In the genomic region with DNA sequence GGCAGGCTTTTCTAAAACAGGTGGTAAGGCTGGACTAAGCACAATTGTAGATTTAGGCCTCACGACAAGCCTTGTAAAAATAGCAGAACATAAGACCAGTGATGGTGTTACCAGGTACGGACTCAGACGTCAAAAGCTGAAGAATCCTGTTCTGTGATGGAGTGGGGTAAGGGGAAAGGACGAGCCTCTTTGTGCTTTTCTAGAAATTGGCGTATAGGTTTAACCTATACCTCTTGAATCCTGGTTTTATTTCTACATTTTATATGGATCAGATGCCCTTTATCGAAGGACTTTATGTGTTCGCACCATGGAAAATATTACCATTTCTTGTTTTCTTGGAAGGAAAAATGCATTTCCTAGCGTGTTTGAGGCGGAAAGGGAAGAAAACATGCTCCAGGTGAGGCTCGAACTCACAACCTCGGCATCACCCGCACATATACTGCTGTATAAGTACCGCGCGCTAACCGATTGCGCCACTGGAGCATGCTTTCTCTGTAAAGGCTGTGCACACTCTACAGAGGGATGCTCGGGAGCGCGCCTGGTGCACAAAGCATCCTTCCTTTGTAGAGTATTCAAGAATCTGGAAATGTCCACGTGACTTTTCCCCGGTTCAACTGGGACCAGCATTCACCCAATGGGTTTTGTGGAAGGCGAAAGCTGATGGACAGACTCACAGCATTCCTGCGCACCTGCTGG, we compare ENCODE assay signal across 7 mouse cellular contexts. TPM values are rescaled to one million over a fixed set of nuclear protein-coding genes. Genes with fewer than 3 reads are reported as not detected.
DNase-seq lines count a peak whose midpoint lies in the region; ATAC-seq and TF ChIP-seq lines count a peak whose summit lies in the region.

No protein-coding gene starts in this region.

- DNase-seq in CH12.LX (ENCODE audit: extremely low read depth) (peak; percentile 77), NIH3T3 (ENCODE audit: low read depth) (peak; percentile 41)
- peak; percentile 86 for DNase-seq in layer of hippocampus, adult 11-12 months (ENCODE audit: low spot score)
- no peak for DNase-seq in urinary bladder, postnatal 14 days (ENCODE audit: low spot score)

- no peak overlapping the region for H3K27ac ChIP-seq in CH12.LX (ENCODE audit: insufficient read depth, low read depth)
- no peak overlapping the region for H3K27ac ChIP-seq in embryonic facial prominence, embryonic 15.5 days (replicated peaks)
- no peak overlapping the region for H3K27ac ChIP-seq in liver, embryonic 15.5 days (replicated peaks)
- no peak overlapping the region for H3K27ac ChIP-seq in small intestine, adult 2 months (ENCODE audit: insufficient read depth, low read depth, low read length)

- TF ChIP-seq EP300 in CH12.LX (IDR thresholded peaks at IDR 0.05; ENCODE audit: low read length): no peak

- peak overlapping the region in 1 of 3 experiments; percentile 18 for H3K4me3 ChIP-seq in CH12.LX (replicated peaks in 1 of 3; ENCODE audit: low read depth in 2 of 3, low read length in 2 of 3, poor library complexity in 1 of 3)
- H3K4me3 ChIP-seq in embryonic facial prominence, embryonic 15.5 days (replicated peaks): peak overlapping the region; percentile 47
- H3K4me3 ChIP-seq in liver, embryonic 15.5 days (replicated peaks): peak overlapping the region; percentile 41
- H3K4me3 ChIP-seq in small intestine, adult 2 months (ENCODE audit: low read depth, low read length): peak overlapping the region; percentile 37; the same call in 1 of the 2 replicates

- ATAC-seq in embryonic facial prominence, embryonic 15.5 days (ENCODE audit: insufficient number of reproducible peaks, low FRiP score, low TSS enrichment, low read depth): peak; percentile 80
- peak; percentile 58 for ATAC-seq in liver, embryonic 15.5 days (ENCODE audit: insufficient read depth)

- no peaks in the 10 kb centered on the region for H3K36me3 ChIP-seq in CH12.LX (replicated peaks in 1 of 2; ENCODE audit: control insufficient read depth in 1 of 2, insufficient read depth in 1 of 2, low read length in 1 of 2)
- no peaks in the 10 kb centered on the region for H3K36me3 ChIP-seq in embryonic facial prominence, embryonic 15.5 days
- no peaks in the 10 kb centered on the region for H3K36me3 ChIP-seq in liver, embryonic 15.5 days (replicated peaks)
- no peaks in the 10 kb centered on the region for H3K36me3 ChIP-seq in small intestine, adult 2 months (ENCODE audit: control insufficient read depth, insufficient read depth, low read length)

- no peak for TF ChIP-seq POLR2A in CH12.LX (IDR thresholded peaks at IDR 0.05; ENCODE audit: low read depth, low read length)
- TF ChIP-seq POLR2A in small intestine, adult 2 months (IDR thresholded peaks at IDR 0.05; ENCODE audit: low read depth, low read length): no peak

- TF ChIP-seq RAD21 in CH12.LX (IDR thresholded peaks at IDR 0.05; ENCODE audit: low read depth, low read length): no peak

- H3K4me2 ChIP-seq in CH12.LX (ENCODE audit: insufficient read depth, low read depth, poor library complexity, severe bottlenecking): peak overlapping the region; percentile 61
- peak overlapping the region; percentile 65 for H3K4me2 ChIP-seq in embryonic facial prominence, embryonic 15.5 days (replicated peaks)
- peak overlapping the region; percentile 63 for H3K4me2 ChIP-seq in liver, embryonic 15.5 days

- peaks cover 0 to 5% of the 10 kb centered on the region in 2 experiments; a peak in 2 of 4 replicates for H3K4me1 ChIP-seq in CH12.LX (ENCODE audit: control insufficient read depth in 1 of 2, insufficient read depth in 2 of 2)
- H3K4me1 ChIP-seq in embryonic facial prominence, embryonic 15.5 days: 0 out of 2 replicates have a peak, but pooled peaks cover 11% of the 10 kb centered on the region
- peaks cover 6% of the 10 kb centered on the region for H3K4me1 ChIP-seq in liver, embryonic 15.5 days (replicated peaks)
- no peaks in the 10 kb centered on the region for H3K4me1 ChIP-seq in small intestine, adult 2 months (ENCODE audit: control insufficient read depth, insufficient read depth, insufficient read length, low read length)

- 5% methylated on average over 24 of the region's 24 CpGs for WGBS in embryonic facial prominence, embryonic 15.5 days
- 8% methylated on average over 24 of the region's 24 CpGs for WGBS in liver, embryonic 15.5 days (ENCODE audit: insufficient replicate concordance)
- 17% methylated on average over 24 of the region's 24 CpGs for WGBS in small intestine, adult 2 months

- in situ Hi-C loops in CH12.LX (cut with MboI; ENCODE audit: low pct_ligation_motif_present, low pct_unique_long_range_greater_than_20kb, low sequenced_read_pairs): loop anchor here (25.0 kb wide), 2 partner anchors 734 to 1391 kb away; no protein-coding TSS in a partner anchor

- no peak overlapping the region for H3K9ac ChIP-seq in CH12.LX (ENCODE audit: insufficient read depth, low read depth)
- no peak overlapping the region for H3K9ac ChIP-seq in embryonic facial prominence, embryonic 15.5 days
- no peak overlapping the region for H3K9ac ChIP-seq in liver, embryonic 15.5 days

- peaks cover 9% of the 10 kb centered on the region for H3K9me3 ChIP-seq in CH12.LX (replicated peaks; ENCODE audit: low read length)
- no peaks in the 10 kb centered on the region for H3K9me3 ChIP-seq in embryonic facial prominence, embryonic 15.5 days (replicated peaks)
- no peaks in the 10 kb centered on the region for H3K9me3 ChIP-seq in liver, embryonic 15.5 days (replicated peaks)

- TF ChIP-seq CTCF in CH12.LX (conservative IDR thresholded peaks at IDR 0.05 in 1 of 2, IDR thresholded peaks at IDR 0.05 in 1 of 2; ENCODE audit: low read depth in 2 of 2, low read length in 2 of 2): no peak
- TF ChIP-seq CTCF in small intestine, adult 2 months (IDR thresholded peaks at IDR 0.05; ENCODE audit: extremely low read depth, insufficient read length, insufficient replicate concordance, low read depth, low read length): no peak

- no peaks in the 10 kb centered on the region for H3K79me2 ChIP-seq in CH12.LX (replicated peaks; ENCODE audit: control insufficient read depth, extremely low read depth, insufficient read depth, poor library complexity, severe bottlenecking)

- peaks cover 23% of the 10 kb centered on the region for H3K27me3 ChIP-seq in CH12.LX (replicated peaks)
- H3K27me3 ChIP-seq in embryonic facial prominence, embryonic 15.5 days: no peaks in the 10 kb centered on the region
- H3K27me3 ChIP-seq in liver, embryonic 15.5 days: peaks cover 17% of the 10 kb centered on the region
- H3K27me3 ChIP-seq in small intestine, adult 2 months (ENCODE audit: control insufficient read depth, insufficient read depth, low read length): no peaks in the 10 kb centered on the region

- dilution Hi-C loops in CH12.LX (cut with MboI; ENCODE audit: extremely low pct_ligation_motif_present, extremely low pct_unique_long_range_greater_than_20kb, low sequenced_read_pairs): no loop called here

TF ChIP-seq in CH12.LX, 34 proteins besides CTCF, POLR2A, EP300 and RAD21:
- no peak for TF ChIP-seq SIN3A (IDR thresholded peaks at IDR 0.05; ENCODE audit: low read length)
- no peak for TF ChIP-seq TCF12 (IDR thresholded peaks at IDR 0.05; ENCODE audit: low read depth, low read length)
- 0 out of 2 replicates have a peak, but pooled peaks have one; percentile 63 for TF ChIP-seq E2F4 (IDR thresholded peaks at IDR 0.05; ENCODE audit: insufficient replicate concordance, low read depth, low read length)
- no peak for TF ChIP-seq RCOR1 (conservative IDR thresholded peaks at IDR 0.05; ENCODE audit: low read depth, low read length)
- peak; percentile 90 for TF ChIP-seq ELF1 (IDR thresholded peaks at IDR 0.05; ENCODE audit: low read depth, low read length)
- no peak for TF ChIP-seq KAT2A (IDR thresholded peaks at IDR 0.05; ENCODE audit: insufficient replicate concordance, low read length)
- peak; percentile 42; the same call in 1 of the 2 replicates for TF ChIP-seq NRF1 (IDR thresholded peaks at IDR 0.05; ENCODE audit: low read depth, low read length)
- TF ChIP-seq MAFK (IDR thresholded peaks at IDR 0.05; ENCODE audit: insufficient replicate concordance, low read length): peak; percentile 89
- TF ChIP-seq MEF2A (IDR thresholded peaks at IDR 0.05; ENCODE audit: borderline replicate concordance, low read depth, low read length): no peak
- no peak for TF ChIP-seq ZNF384 (IDR thresholded peaks at IDR 0.05; ENCODE audit: low read depth, low read length)
- no peak for TF ChIP-seq GABPA (IDR thresholded peaks at IDR 0.05; ENCODE audit: insufficient replicate concordance, low read depth, low read length)
- TF ChIP-seq TBP (conservative IDR thresholded peaks at IDR 0.05; ENCODE audit: low read depth, low read length): peak; percentile 99
- no peak for TF ChIP-seq JUND (conservative IDR thresholded peaks at IDR 0.05; ENCODE audit: low read depth, low read length)
- no peak for TF ChIP-seq CHD2 (IDR thresholded peaks at IDR 0.05; ENCODE audit: low read length)
- TF ChIP-seq NELFE (IDR thresholded peaks at IDR 0.05; ENCODE audit: low read depth, low read length): no peak

RNA-seq across cellular contexts. Expression of gene Zfp184, which starts 48.2 kb away (rescaled TPM):
- 2.3 and 3.1 TPM in 2 replicates for total RNA-seq in CH12.LX (2012; rRNA removed)
- 2.0 and 3.3 TPM in 2 replicates for total RNA-seq in CH12.LX (2014; rRNA removed)
- polyA plus RNA-seq in CH12.LX (2012; ENCODE audit: insufficient read length, low read depth): 0.79 and 0.80 TPM in 2 replicates
- 7.7 and 9.0 TPM in 2 replicates for polyA plus RNA-seq in embryonic facial prominence, embryonic 15.5 days (2015; fragmentation: Nextera tagmentation; extraction: Ambion mirVana)
- polyA plus RNA-seq in liver, embryonic 15.5 days (2015; fragmentation: Nextera tagmentation; extraction: Ambion mirVana): 0.59 and 0.71 TPM in 2 replicates
- 0.13 and 0.23 TPM in 2 replicates for polyA plus RNA-seq in small intestine, adult 2 months (2012; rRNA removed)
